Mouse (Mus musculus) gastrocnemius, postnatal 4 days (tissue): Measurements from ENCODE around the gene Fxyd7. TPM values are rescaled to one million over a fixed set of nuclear protein-coding genes. Genes with fewer than 3 reads are reported as not detected.
A peak's percentile ranks its signal among the peaks of the same experiment; 100 is the strongest.

Source experiments
- DNase-seq, 2 experiments: peaks; one replicate each; pipeline ENCODE4 v3.0.0; 2021 to 2022; ENCODE audit warnings: low spot score in 2 of 2, mixed read lengths in 2 of 2
- total RNA-seq, 2 experiments: library from RNA; stranded (reverse); gene quantifications; 2 replicates each; pipeline ENCODE4 v1.2.3; 2021

The Fxyd7 gene
- total RNA-seq, 2 experiments from 2014 or later = 2.3 to 3.8 TPM

GRCm38 (mm10) chr7:31077470-31077869 lies 26.2 kb upstream of the Fxyd7 start:
- no peak for DNase-seq

GRCm38 (mm10) chr7:31076492-31076891 lies 25.2 kb upstream of the Fxyd7 start, which contains the start of gene Fxyd3:
Gene Fxyd3, minus strand, starts transcription at chr7:31076704.
- no peak for DNase-seq

GRCm38 (mm10) chr7:31074713-31075069 lies 23.4 kb upstream of the Fxyd7 start:
- no peak for DNase-seq

GRCm38 (mm10) chr7:31074061-31074712 lies 22.9 kb upstream of the Fxyd7 start:
- DNase-seq = no peak

GRCm38 (mm10) chr7:31073546-31073945 lies 22.3 kb upstream of the Fxyd7 start:
- no peak for DNase-seq

- no peak for DNase-seq
Measured at GRCm38 (mm10) chr7:31072326-31072725, 21.1 kb upstream of the Fxyd7 start.

GRCm38 (mm10) chr7:31070324-31070723 lies 19.1 kb upstream of the Fxyd7 start:
- no peak for DNase-seq

GRCm38 (mm10) chr7:31069491-31069890 lies 18.2 kb upstream of the Fxyd7 start:
- DNase-seq = no peak

- DNase-seq = peak in 1 of 2 experiments; percentile 74
Measured at GRCm38 (mm10) chr7:31067836-31068235, 16.6 kb upstream of the Fxyd7 start.

GRCm38 (mm10) chr7:31063074-31063560 lies 11.8 kb upstream of the Fxyd7 start:
- DNase-seq = no peak

GRCm38 (mm10) chr7:31060621-31061010 lies 9.3 kb upstream of the Fxyd7 start:
- DNase-seq = no peak

- DNase-seq = no peak
Measured at GRCm38 (mm10) chr7:31059919-31060620, 8.8 kb upstream of the Fxyd7 start.

- DNase-seq = peak; percentile 88
Measured at GRCm38 (mm10) chr7:31059108-31059507, 7.8 kb upstream of the Fxyd7 start, which contains the start of gene Lgi4. Gene Lgi4, plus strand, starts transcription at chr7:31059342.

- DNase-seq = no peak
Measured at GRCm38 (mm10) chr7:31058211-31058610, 6.9 kb upstream of the Fxyd7 start.

- no peak for DNase-seq
Measured at GRCm38 (mm10) chr7:31057730-31058129, 6.5 kb upstream of the Fxyd7 start.

- DNase-seq = no peak
Measured at GRCm38 (mm10) chr7:31057071-31057470, 5.8 kb upstream of the Fxyd7 start, which contains the start of gene Fxyd1. Gene Fxyd1, minus strand, starts transcription at chr7:31057199.

GRCm38 (mm10) chr7:31056448-31056847 lies 5.2 kb upstream of the Fxyd7 start:
- no peak for DNase-seq

GRCm38 (mm10) chr7:31055883-31056282 lies 4.6 kb upstream of the Fxyd7 start:
- DNase-seq = no peak

- peak; percentile 91 to 92 for DNase-seq
Measured at GRCm38 (mm10) chr7:31055354-31055824, 4.1 kb upstream of the Fxyd7 start.

- DNase-seq = no peak
Measured at GRCm38 (mm10) chr7:31054661-31055320, 3.5 kb upstream of the Fxyd7 start.

- no peak for DNase-seq
Measured at GRCm38 (mm10) chr7:31053882-31054447, 2.7 kb upstream of the Fxyd7 start.
